ENCODE assay signal across 7 mouse cellular contexts in the genomic region with DNA sequence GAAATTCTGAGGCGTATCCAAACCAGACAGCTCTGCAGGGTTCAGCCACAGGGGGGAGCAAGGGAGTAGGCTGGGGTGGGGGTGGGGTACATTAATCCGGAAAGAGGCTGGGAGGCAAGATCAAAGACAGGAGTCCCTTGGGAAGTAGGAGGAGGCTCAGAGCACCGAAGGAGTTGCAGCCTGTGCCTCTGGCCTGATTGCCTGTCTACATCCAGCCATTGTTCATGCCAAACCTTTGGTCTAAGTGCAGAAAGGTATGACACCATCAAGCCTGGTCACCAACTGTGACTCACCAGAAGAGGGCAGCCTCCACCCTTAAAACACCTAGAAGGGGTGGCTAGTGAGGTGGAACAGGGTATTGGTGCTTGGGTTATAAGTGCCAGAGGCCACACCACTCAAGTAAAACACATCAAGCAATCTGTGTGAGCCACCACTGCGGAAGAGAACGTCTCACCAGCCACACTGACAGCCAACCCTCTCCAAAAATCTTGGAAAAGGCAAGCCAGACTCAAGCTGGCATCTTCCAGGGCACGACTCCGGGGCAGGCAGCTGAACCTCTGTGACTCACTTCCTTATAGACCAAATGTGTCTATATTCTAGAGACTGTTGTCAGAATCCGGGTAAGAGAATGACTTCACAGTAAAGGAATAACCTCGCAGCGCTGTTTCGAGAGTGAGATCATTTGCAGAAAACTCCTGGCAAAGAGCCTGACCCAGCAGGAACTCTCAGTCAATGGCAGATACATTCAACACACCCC. TPM values are rescaled to one million over a fixed set of nuclear protein-coding genes. Genes with fewer than 3 reads are reported as not detected.
DNase-seq lines count a peak whose midpoint lies in the region; ATAC-seq and TF ChIP-seq lines count a peak whose summit lies in the region.

No protein-coding gene starts in this region.

- no peaks in the 10 kb centered on the region for H3K27me3 ChIP-seq in testis, adult 2 months (ENCODE audit: control insufficient read depth, insufficient read depth, low read length)
- no peaks in the 10 kb centered on the region for H3K27me3 ChIP-seq in kidney, adult 2 months (replicated peaks; ENCODE audit: control insufficient read depth, insufficient read depth, low read length)
- no peaks in the 10 kb centered on the region for H3K27me3 ChIP-seq in lung, postnatal 0 days (replicated peaks; ENCODE audit: insufficient read depth, low read length)
- peaks cover 4% of the 10 kb centered on the region; the same call in 1 of the 2 replicates for H3K27me3 ChIP-seq in stomach, embryonic 16.5 days (ENCODE audit: control insufficient read depth, insufficient read depth, low read length)

- TF ChIP-seq EP300 in lung, postnatal 0 days (IDR thresholded peaks at IDR 0.05): no peak

- no peak for DNase-seq in testis, postnatal 10 days (ENCODE audit: low spot score)
- DNase-seq in adrenal gland, postnatal 36 days: peak; percentile 58 to 69
- DNase-seq in forelimb bud, embryonic 11.5 days (ENCODE audit: low read depth, low spot score): peak; percentile 56
- peak; percentile 76 for DNase-seq in kidney, adult 2 months
- peak; percentile 87 for DNase-seq in lung, postnatal 0 days (ENCODE audit: low spot score)

- TF ChIP-seq CTCF in testis, adult 2 months (IDR thresholded peaks at IDR 0.05; ENCODE audit: control insufficient read depth, insufficient read depth, insufficient replicate concordance, low read depth, low read length): peak; percentile 9; the same call in 1 of the 2 replicates
- peak; percentile 77 for TF ChIP-seq CTCF in kidney, adult 2 months (conservative IDR thresholded peaks at IDR 0.05; ENCODE audit: insufficient read depth, insufficient read length, low read depth, low read length)
- peak; percentile 76 for TF ChIP-seq CTCF in lung, postnatal 0 days (IDR thresholded peaks at IDR 0.05)

- H3K9me3 ChIP-seq in lung, postnatal 0 days (ENCODE audit: low read length): no peaks in the 10 kb centered on the region
- no peaks in the 10 kb centered on the region for H3K9me3 ChIP-seq in stomach, embryonic 16.5 days (replicated peaks; ENCODE audit: control insufficient read depth, low read length)

- 29% methylated on average over 11 of the region's 11 CpGs for WGBS in kidney, adult 2 months
- 18% methylated on average over 11 of the region's 11 CpGs for WGBS in lung, postnatal 0 days
- 33% methylated on average over 11 of the region's 11 CpGs for WGBS in stomach, embryonic 16.5 days

- no peak overlapping the region for H3K9ac ChIP-seq in lung, postnatal 0 days (replicated peaks; ENCODE audit: low read depth)
- H3K9ac ChIP-seq in stomach, embryonic 16.5 days (ENCODE audit: low read length): 0 out of 2 replicates have a peak overlapping the region, but pooled peaks have one; percentile 15

- TF ChIP-seq POLR2A in testis, adult 2 months (IDR thresholded peaks at IDR 0.05; ENCODE audit: control insufficient read depth, low read depth, low read length): no peak
- no peak for TF ChIP-seq POLR2A in kidney, adult 2 months (IDR thresholded peaks at IDR 0.05; ENCODE audit: low read depth, low read length)

- no peaks in the 10 kb centered on the region for H3K36me3 ChIP-seq in testis, adult 2 months (ENCODE audit: control insufficient read depth, insufficient read depth, low read length)
- H3K36me3 ChIP-seq in kidney, adult 2 months (ENCODE audit: control insufficient read depth, insufficient read depth, low read length): no peaks in the 10 kb centered on the region
- no peaks in the 10 kb centered on the region for H3K36me3 ChIP-seq in lung, postnatal 0 days (ENCODE audit: insufficient read depth, low read length)
- no peaks in the 10 kb centered on the region for H3K36me3 ChIP-seq in stomach, embryonic 16.5 days (ENCODE audit: control insufficient read depth, insufficient read depth, low read length)

- H3K27ac ChIP-seq in testis, adult 2 months (ENCODE audit: control insufficient read depth, insufficient read depth, low read depth, low read length): no peak overlapping the region
- no peak overlapping the region for H3K27ac ChIP-seq in kidney, adult 2 months (ENCODE audit: insufficient read depth, low read depth, low read length)
- 0 out of 2 replicates have a peak overlapping the region, but pooled peaks have one; percentile 52 for H3K27ac ChIP-seq in lung, postnatal 0 days (ENCODE audit: low read length)
- peak overlapping the region; percentile 40 for H3K27ac ChIP-seq in stomach, embryonic 16.5 days (ENCODE audit: low read length)

- peak; percentile 80 for ATAC-seq in lung, postnatal 0 days
- ATAC-seq in stomach, embryonic 16.5 days (ENCODE audit: insufficient read depth, low FRiP score): no peak

- no peak overlapping the region for H3K4me3 ChIP-seq in testis, adult 2 months (ENCODE audit: control insufficient read depth, low read depth, low read length)
- H3K4me3 ChIP-seq in kidney, adult 2 months (ENCODE audit: insufficient read depth, low read depth, low read length): no peak overlapping the region
- no peak overlapping the region for H3K4me3 ChIP-seq in lung, postnatal 0 days (ENCODE audit: low read depth, low read length)
- no peak overlapping the region for H3K4me3 ChIP-seq in stomach, embryonic 16.5 days (replicated peaks; ENCODE audit: low read length)

- no peak overlapping the region for H3K4me2 ChIP-seq in lung, postnatal 0 days (replicated peaks; ENCODE audit: low read depth, low read length)
- no peak overlapping the region for H3K4me2 ChIP-seq in stomach, embryonic 16.5 days (ENCODE audit: low read depth, low read length)

- peaks cover 11% of the 10 kb centered on the region for H3K4me1 ChIP-seq in testis, adult 2 months (ENCODE audit: control insufficient read depth, insufficient read depth, low read length)
- no peaks in the 10 kb centered on the region for H3K4me1 ChIP-seq in kidney, adult 2 months (ENCODE audit: control insufficient read depth, insufficient read depth, low read length)
- H3K4me1 ChIP-seq in lung, postnatal 0 days (ENCODE audit: insufficient read depth, low read depth, low read length): peaks cover 5% of the 10 kb centered on the region; the same call in 1 of the 2 replicates
- peaks cover 13% of the 10 kb centered on the region for H3K4me1 ChIP-seq in stomach, embryonic 16.5 days (ENCODE audit: control insufficient read depth, insufficient read depth, low read length)

RNA-seq across cellular contexts. Expression of a gene that starts 4.9 kb away (rescaled TPM):
- 213 and 251 TPM in 2 replicates for polyA plus RNA-seq in testis, adult 2 months (2012; rRNA removed)
- total RNA-seq in adrenal gland, postnatal 36 days (2021): 10 to 100 TPM; 51.6 to 70.4 TPM
- polyA plus RNA-seq in kidney, adult 2 months (2012; rRNA removed): 14.0 and 14.7 TPM in 2 replicates
- 39.0 and 42.2 TPM in 2 replicates for polyA plus RNA-seq in lung, postnatal 0 days (2015; fragmentation: Nextera tagmentation; extraction: Ambion mirVana)
- 14.3 and 15.0 TPM in 2 replicates for polyA plus RNA-seq in stomach, embryonic 16.5 days (2015; fragmentation: Nextera tagmentation; extraction: Ambion mirVana)

RNA-seq across cellular contexts. Expression of a gene that starts 34.4 kb away (rescaled TPM):
- 98.0 and 115 TPM in 2 replicates for polyA plus RNA-seq in testis, adult 2 months (2012; rRNA removed)
- 100 to 1,000 TPM; 131 to 134 TPM for total RNA-seq in adrenal gland, postnatal 36 days (2021)
- polyA plus RNA-seq in kidney, adult 2 months (2012; rRNA removed): 91.4 and 110 TPM in 2 replicates
- 85.7 and 89.7 TPM in 2 replicates for polyA plus RNA-seq in lung, postnatal 0 days (2015; fragmentation: Nextera tagmentation; extraction: Ambion mirVana)
- polyA plus RNA-seq in stomach, embryonic 16.5 days (2015; fragmentation: Nextera tagmentation; extraction: Ambion mirVana): 199 and 207 TPM in 2 replicates

Comparison
In these comparisons a context has a peak if more than half of its experiments do, and no peak if none do; other contexts are left out.
1. H3K27ac ChIP-seq: peak in lung, postnatal 0 days (single experiment) and stomach, embryonic 16.5 days (single experiment); none in testis, adult 2 months (single experiment) and kidney, adult 2 months (single experiment).
2. CTCF ChIP-seq: peak in every context shown above with its lines; median percentile 77 in kidney, adult 2 months; 76 in lung, postnatal 0 days; 9 in testis, adult 2 months.